16 mouse cellular contexts compared by ENCODE assay signal in genomic region chr17:25414209-25414608, GRCm38 (mm10). TPM values are rescaled to one million over a fixed set of nuclear protein-coding genes. Genes with fewer than 3 reads are reported as not detected.
A peak's percentile ranks its signal among the peaks of the same experiment; 100 is the strongest.
DNase-seq lines count a peak whose midpoint lies in the region; ATAC-seq lines count a peak whose summit lies in the region.
"Had no signal": no experiment of that assay in that cellular context is flagged by ENCODE, and none has a peak within 500 bp of the region (broad histone marks: within the 10 kb centered on the region; RNA-seq: fewer than 3 reads in every experiment).

No protein-coding gene starts in this region.

- H3K4me1 ChIP-seq in limb, embryonic 12.5 days (replicated peaks), result peaks cover 80% of the 10 kb centered on the region
- peaks cover 68% of the 10 kb centered on the region for H3K4me1 ChIP-seq in forebrain, embryonic 13.5 days

- H3K36me3 ChIP-seq in limb, embryonic 12.5 days, result peaks cover 14% of the 10 kb centered on the region; the same call in 1 of the 2 replicates
- no peaks in the 10 kb centered on the region for H3K36me3 ChIP-seq in forebrain, embryonic 13.5 days (ENCODE audit: poor library complexity, severe bottlenecking)

- ATAC-seq in limb, embryonic 12.5 days (ENCODE audit: insufficient number of reproducible peaks, insufficient read depth, low FRiP score, low TSS enrichment, low read depth), result no peak
- no peak for ATAC-seq in forebrain, embryonic 13.5 days
- ATAC-seq: forebrain, postnatal 0 days had no signal

- H3K9me3 ChIP-seq in limb, embryonic 12.5 days, result 0 out of 2 replicates have a peak, but pooled peaks cover 8% of the 10 kb centered on the region
- no peaks in the 10 kb centered on the region for H3K9me3 ChIP-seq in forebrain, embryonic 13.5 days (replicated peaks)
- H3K9me3 ChIP-seq: embryonic facial prominence, embryonic 13.5 days had no signal

- peak overlapping the region; percentile 95; the same call in 1 of the 2 replicates for H3K27ac ChIP-seq in limb, embryonic 12.5 days
- no peak overlapping the region for H3K27ac ChIP-seq in forebrain, embryonic 13.5 days
- H3K27ac ChIP-seq: macrophage had no signal

- peak; percentile 96 for DNase-seq in heart, adult 11 months
- DNase-seq in heart, postnatal 25 days (ENCODE audit: low spot score), result no peak
- DNase-seq in heart, adult 18-20 months, result peak; percentile 64 to 70
- peak; percentile 28 for DNase-seq in heart, postnatal 36 days
- no peak for DNase-seq in spleen, postnatal 14 days (ENCODE audit: low spot score in 2 of 2)
- DNase-seq in cerebellum, postnatal 4 days (ENCODE audit: low spot score in 2 of 2), result no peak
- DNase-seq: B cell, adult 2 months; cerebellum, adult 11 months; forebrain, postnatal 0 days had no signal

- no peak overlapping the region for H3K4me3 ChIP-seq in limb, embryonic 12.5 days (replicated peaks)
- no peak overlapping the region for H3K4me3 ChIP-seq in forebrain, embryonic 13.5 days
- H3K4me3 ChIP-seq: embryonic facial prominence, embryonic 13.5 days had no signal

- H3K4me2 ChIP-seq in limb, embryonic 12.5 days, result no peak overlapping the region
- no peak overlapping the region for H3K4me2 ChIP-seq in forebrain, embryonic 13.5 days
- H3K4me2 ChIP-seq: embryonic facial prominence, embryonic 13.5 days had no signal

- intact Hi-C loops in heart, postnatal 25 days (cut with DNase I), result no loop called here
- intact Hi-C loops in heart, postnatal 36 days (cut with DNase I), result no loop called here

- H3K27me3 ChIP-seq in limb, embryonic 12.5 days, result no peaks in the 10 kb centered on the region
- H3K27me3 ChIP-seq in forebrain, embryonic 13.5 days, result peaks cover 25% of the 10 kb centered on the region
- H3K27me3 ChIP-seq: embryonic facial prominence, embryonic 13.5 days had no signal

- H3K9ac ChIP-seq in limb, embryonic 12.5 days (replicated peaks), result no peak overlapping the region
- no peak overlapping the region for H3K9ac ChIP-seq in forebrain, embryonic 13.5 days
- H3K9ac ChIP-seq: embryonic facial prominence, embryonic 13.5 days; forebrain, postnatal 0 days had no signal

- 67% methylated on average over 4 of the region's 4 CpGs for WGBS in limb, embryonic 12.5 days
- WGBS in forebrain, embryonic 13.5 days, result 78% methylated on average over 4 of the region's 4 CpGs

RNA-seq across cellular contexts. Expression of gene Cacna1h, which starts 19.4 kb away (rescaled TPM):
- total RNA-seq in heart, postnatal 25 days (2021), result 1 to 10 TPM; 6.9 to 7.3 TPM
- total RNA-seq in heart, adult 18-20 months (2021), result 1 to 10 TPM; 6.1 to 6.7 TPM
- total RNA-seq in heart, postnatal 36 days (2021), result 1 to 10 TPM; 5.4 to 6.5 TPM
- polyA plus RNA-seq in limb, embryonic 12.5 days (2016; fragmentation: Nextera tagmentation; extraction: Ambion mirVana), result 10.1 and 11.6 TPM in 2 replicates
- polyA plus RNA-seq in forebrain, embryonic 13.5 days (2015; fragmentation: Nextera tagmentation; extraction: Ambion mirVana), result 7.9 and 9.1 TPM in 2 replicates
- polyA plus RNA-seq: macrophage had no signal

RNA-seq across cellular contexts. Expression of gene Tekt4, which starts 40.2 kb away (rescaled TPM):
- not detected for total RNA-seq in heart, postnatal 25 days (2021)
- under 1 TPM in 1 of 2 experiments, not detected in 1; 0.67 TPM for total RNA-seq in heart, adult 18-20 months (2021)
- under 1 TPM in 1 of 2 experiments, not detected in 1; 0.47 TPM for total RNA-seq in heart, postnatal 36 days (2021)
- polyA plus RNA-seq in limb, embryonic 12.5 days (2016; fragmentation: Nextera tagmentation; extraction: Ambion mirVana), result not detected in 2 replicates
- polyA plus RNA-seq in forebrain, embryonic 13.5 days (2015; fragmentation: Nextera tagmentation; extraction: Ambion mirVana), result 0.57 and 0.82 TPM in 2 replicates
- polyA plus RNA-seq: embryonic facial prominence, embryonic 13.5 days; macrophage; small intestine, adult 2 months had no signal

RNA-seq across cellular contexts. Expression of gene Tpsg1, which starts 45.1 kb away (rescaled TPM):
- not detected for total RNA-seq in heart, postnatal 25 days (2021)
- total RNA-seq in heart, adult 18-20 months (2021), result not detected
- total RNA-seq in heart, postnatal 36 days (2021), result under 1 TPM in 1 of 2 experiments, not detected in 1; 0.30 TPM
- 0.70 TPM in 1 of 2 replicates, not detected in the other for polyA plus RNA-seq in limb, embryonic 12.5 days (2016; fragmentation: Nextera tagmentation; extraction: Ambion mirVana)
- polyA plus RNA-seq in forebrain, embryonic 13.5 days (2015; fragmentation: Nextera tagmentation; extraction: Ambion mirVana), result 0.66 and 1.0 TPM in 2 replicates
- total RNA-seq: forebrain, postnatal 0 days; left cerebral cortex, postnatal 14 days had no signal
- polyA plus RNA-seq: macrophage had no signal

RNA-seq across cellular contexts. Expression of gene Tpsb2, which starts 48.1 kb away (rescaled TPM):
- total RNA-seq in heart, postnatal 25 days (2021), result 1 to 10 TPM; 1.6 to 2.2 TPM
- total RNA-seq in heart, adult 18-20 months (2021), result 1 to 10 TPM; 2.0 to 2.6 TPM
- 1 to 10 TPM; 1.8 to 2.2 TPM for total RNA-seq in heart, postnatal 36 days (2021)
- polyA plus RNA-seq in limb, embryonic 12.5 days (2016; fragmentation: Nextera tagmentation; extraction: Ambion mirVana), result not detected in 2 replicates
- not detected in 2 replicates for polyA plus RNA-seq in forebrain, embryonic 13.5 days (2015; fragmentation: Nextera tagmentation; extraction: Ambion mirVana)
- polyA plus RNA-seq: hindbrain, embryonic 11.5 days; macrophage; small intestine, adult 2 months had no signal

Comparison
In these comparisons a context has a peak if more than half of its experiments do, and no peak if none do; other contexts are left out.
1. DNase-seq: peak in heart, adult 11 months (single experiment), heart, adult 18-20 months (2 of 2) and heart, postnatal 36 days (2 of 2); none in heart, postnatal 25 days (single experiment), spleen, postnatal 14 days (0 of 2) and cerebellum, postnatal 4 days (0 of 2).